Mouse (Mus musculus): ENCODE measurements around the gene Ggct. TPM values are rescaled to one million over a fixed set of nuclear protein-coding genes. Genes with fewer than 3 reads are reported as not detected.
A peak's percentile ranks its signal among the peaks of the same experiment; 100 is the strongest.

Gene Ggct
- 6.0 and 6.3 TPM in 2 replicates for polyA plus RNA-seq (2014; fragmentation: Nextera tagmentation; extraction: Ambion mirVana)

GRCm38 (mm10) chr6:54992734-54993260 is at the start of gene Ggct:
Gene Ggct (minus strand): TSS chr6:54992950.
- Histone ChIP-seq H3K9ac (ENCODE audit: low read depth, low read length) (peak within 1 kb of the TSS; percentile 70), H3K9me3 (replicated peaks; ENCODE audit: control insufficient read depth, low read length) (no peaks in the 10 kb centered on the region), H3K27me3 (ENCODE audit: control insufficient read depth, insufficient read depth, low read length) (no peaks in the 10 kb centered on the region), H3K36me3 (ENCODE audit: control insufficient read depth, insufficient read depth, low read length) (no peaks in the 10 kb centered on the region), H3K27ac (ENCODE audit: low read depth, low read length) (no peak within 1 kb of the TSS), H3K4me1 (ENCODE audit: control insufficient read depth, insufficient read depth, low read length) (no peaks in the 10 kb centered on the region), H3K4me3 (ENCODE audit: low read depth, low read length) (peak within 1 kb of the TSS; percentile 50), H3K4me2 (peak within 1 kb of the TSS; percentile 92)
- peak; percentile 100 for ATAC-seq (replicated peaks; ENCODE audit: insufficient number of reproducible peaks, low FRiP score, low TSS enrichment)
- under 1% methylated on average over 39 of the region's 41 CpGs for WGBS (ENCODE audit: insufficient replicate concordance)

- Histone ChIP-seq H3K27ac (ENCODE audit: low read depth, low read length) (no peak overlapping the region), H3K4me2 (peak overlapping the region; percentile 79), H3K36me3 (ENCODE audit: control insufficient read depth, insufficient read depth, low read length) (no peaks in the 10 kb centered on the region), H3K27me3 (ENCODE audit: control insufficient read depth, insufficient read depth, low read length) (no peaks in the 10 kb centered on the region), H3K4me3 (ENCODE audit: low read depth, low read length) (no peak overlapping the region), H3K9me3 (replicated peaks; ENCODE audit: control insufficient read depth, low read length) (no peaks in the 10 kb centered on the region), H3K9ac (ENCODE audit: low read depth, low read length) (no peak overlapping the region), H3K4me1 (ENCODE audit: control insufficient read depth, insufficient read depth, low read length) (peaks cover 5% of the 10 kb centered on the region; the same call in 1 of the 2 replicates)
- no peak for ATAC-seq (replicated peaks; ENCODE audit: insufficient number of reproducible peaks, low FRiP score, low TSS enrichment)
- WGBS (ENCODE audit: insufficient replicate concordance): 54% methylated on average over 1 of the region's 1 CpGs
Measured at GRCm38 (mm10) chr6:55040031-55040430, 47.3 kb upstream of the Ggct start.

GRCm38 (mm10) chr6:55039446-55039783 is 46.7 kb upstream of the Ggct start:
- WGBS (ENCODE audit: insufficient replicate concordance): 48% methylated on average over 6 of the region's 6 CpGs
- Histone ChIP-seq H3K9me3 (replicated peaks; ENCODE audit: control insufficient read depth, low read length) (no peaks in the 10 kb centered on the region), H3K27ac (ENCODE audit: low read depth, low read length) (no peak overlapping the region), H3K4me2 (peak overlapping the region; percentile 79), H3K4me3 (ENCODE audit: low read depth, low read length) (peak overlapping the region; percentile 93), H3K27me3 (ENCODE audit: control insufficient read depth, insufficient read depth, low read length) (no peaks in the 10 kb centered on the region), H3K9ac (ENCODE audit: low read depth, low read length) (no peak overlapping the region; the same call in 1 of the 2 replicates), H3K4me1 (ENCODE audit: control insufficient read depth, insufficient read depth, low read length) (peaks cover 5% of the 10 kb centered on the region; the same call in 1 of the 2 replicates), H3K36me3 (ENCODE audit: control insufficient read depth, insufficient read depth, low read length) (no peaks in the 10 kb centered on the region)
- no peak for ATAC-seq (replicated peaks; ENCODE audit: insufficient number of reproducible peaks, low FRiP score, low TSS enrichment)

GRCm38 (mm10) chr6:55038671-55039445 is 46.1 kb upstream of the Ggct start:
- Histone ChIP-seq H3K36me3 (ENCODE audit: control insufficient read depth, insufficient read depth, low read length) (no peaks in the 10 kb centered on the region), H3K9ac (ENCODE audit: low read depth, low read length) (peak overlapping the region; percentile 93), H3K9me3 (replicated peaks; ENCODE audit: control insufficient read depth, low read length) (no peaks in the 10 kb centered on the region), H3K27me3 (ENCODE audit: control insufficient read depth, insufficient read depth, low read length) (no peaks in the 10 kb centered on the region), H3K4me1 (ENCODE audit: control insufficient read depth, insufficient read depth, low read length) (peaks cover 5% of the 10 kb centered on the region; the same call in 1 of the 2 replicates), H3K4me3 (ENCODE audit: low read depth, low read length) (peak overlapping the region; percentile 93), H3K27ac (ENCODE audit: low read depth, low read length) (peak overlapping the region; percentile 94), H3K4me2 (peak overlapping the region; percentile 79)
- ATAC-seq (replicated peaks; ENCODE audit: insufficient number of reproducible peaks, low FRiP score, low TSS enrichment): no peak
- WGBS (ENCODE audit: insufficient replicate concordance): 3% methylated on average over 12 of the region's 12 CpGs

- peak within 1 kb of the TSS; percentile 79 for H3K4me2 ChIP-seq
- no peaks in the 10 kb centered on the region for H3K9me3 ChIP-seq (replicated peaks; ENCODE audit: control insufficient read depth, low read length)
- peak within 1 kb of the TSS; percentile 93 for H3K4me3 ChIP-seq (ENCODE audit: low read depth, low read length)
- under 1% methylated on average over 84 of the region's 87 CpGs for WGBS (ENCODE audit: insufficient replicate concordance)
- H3K4me1 ChIP-seq (ENCODE audit: control insufficient read depth, insufficient read depth, low read length): peaks cover 3% of the 10 kb centered on the region; the same call in 1 of the 2 replicates
- no peaks in the 10 kb centered on the region for H3K36me3 ChIP-seq (ENCODE audit: control insufficient read depth, insufficient read depth, low read length)
- H3K27ac ChIP-seq (ENCODE audit: low read depth, low read length): peak within 1 kb of the TSS; percentile 94
- H3K9ac ChIP-seq (ENCODE audit: low read depth, low read length): peak within 1 kb of the TSS; percentile 93
- peak; percentile 89 for ATAC-seq (replicated peaks; ENCODE audit: insufficient number of reproducible peaks, low FRiP score, low TSS enrichment)
- no peaks in the 10 kb centered on the region for H3K27me3 ChIP-seq (ENCODE audit: control insufficient read depth, insufficient read depth, low read length)
Measured at GRCm38 (mm10) chr6:55037799-55038670, 45.3 kb upstream of the Ggct start, which contains the start of gene Gars. Gene Gars (plus strand): TSS chr6:55038007.

- no peak overlapping the region for H3K27ac ChIP-seq (ENCODE audit: low read depth, low read length)
- peak overlapping the region; percentile 79; the same call in 1 of the 2 replicates for H3K4me2 ChIP-seq
- no peaks in the 10 kb centered on the region for H3K36me3 ChIP-seq (ENCODE audit: control insufficient read depth, insufficient read depth, low read length)
- H3K27me3 ChIP-seq (ENCODE audit: control insufficient read depth, insufficient read depth, low read length): no peaks in the 10 kb centered on the region
- no peak for ATAC-seq (replicated peaks; ENCODE audit: insufficient number of reproducible peaks, low FRiP score, low TSS enrichment)
- no peak overlapping the region for H3K9ac ChIP-seq (ENCODE audit: low read depth, low read length)
- H3K4me1 ChIP-seq (ENCODE audit: control insufficient read depth, insufficient read depth, low read length): 0 out of 2 replicates have a peak, but pooled peaks cover 3% of the 10 kb centered on the region
- WGBS (ENCODE audit: insufficient replicate concordance): 81% methylated on average over 4 of the region's 4 CpGs
- H3K9me3 ChIP-seq (replicated peaks; ENCODE audit: control insufficient read depth, low read length): no peaks in the 10 kb centered on the region
- no peak overlapping the region for H3K4me3 ChIP-seq (ENCODE audit: low read depth, low read length)
Measured at GRCm38 (mm10) chr6:55036731-55037130, 44.0 kb upstream of the Ggct start.

GRCm38 (mm10) chr6:55027642-55028041 is 34.9 kb upstream of the Ggct start:
- Histone ChIP-seq H3K9me3 (replicated peaks; ENCODE audit: control insufficient read depth, low read length) (no peaks in the 10 kb centered on the region), H3K4me1 (ENCODE audit: control insufficient read depth, insufficient read depth, low read length) (no peaks in the 10 kb centered on the region)
- 74% methylated on average over 2 of the region's 2 CpGs for WGBS (ENCODE audit: insufficient replicate concordance)

GRCm38 (mm10) chr6:55021806-55022205 is 29.1 kb upstream of the Ggct start:
- WGBS (ENCODE audit: insufficient replicate concordance): 85% methylated on average over 7 of the region's 7 CpGs
- H3K36me3 ChIP-seq (ENCODE audit: control insufficient read depth, insufficient read depth, low read length): no peaks in the 10 kb centered on the region
- H3K9me3 ChIP-seq (replicated peaks; ENCODE audit: control insufficient read depth, low read length): no peaks in the 10 kb centered on the region
- H3K9ac ChIP-seq (ENCODE audit: low read depth, low read length): no peak overlapping the region
- H3K27ac ChIP-seq (ENCODE audit: low read depth, low read length): no peak overlapping the region
- no peaks in the 10 kb centered on the region for H3K4me1 ChIP-seq (ENCODE audit: control insufficient read depth, insufficient read depth, low read length)
- H3K27me3 ChIP-seq (ENCODE audit: control insufficient read depth, insufficient read depth, low read length): no peaks in the 10 kb centered on the region
- H3K4me3 ChIP-seq (ENCODE audit: low read depth, low read length): no peak overlapping the region
- ATAC-seq (replicated peaks; ENCODE audit: insufficient number of reproducible peaks, low FRiP score, low TSS enrichment): no peak
- no peak overlapping the region for H3K4me2 ChIP-seq

More at GRCm38 (mm10) chr6:55027642-55028041, 34.9 kb upstream of the Ggct start:
- Histone ChIP-seq H3K4me2 (no peak overlapping the region), H3K36me3 (ENCODE audit: control insufficient read depth, insufficient read depth, low read length) (no peaks in the 10 kb centered on the region), H3K27ac (ENCODE audit: low read depth, low read length) (no peak overlapping the region), H3K27me3 (ENCODE audit: control insufficient read depth, insufficient read depth, low read length) (no peaks in the 10 kb centered on the region), H3K4me3 (ENCODE audit: low read depth, low read length) (no peak overlapping the region), H3K9ac (ENCODE audit: low read depth, low read length) (no peak overlapping the region)
- ATAC-seq (replicated peaks; ENCODE audit: insufficient number of reproducible peaks, low FRiP score, low TSS enrichment): no peak
